Mouse (Mus musculus) G1E-ER4 (cell line): Measurements from ENCODE around the gene Phospho1. TPM values are rescaled to one million over a fixed set of nuclear protein-coding genes. Genes with fewer than 3 reads are reported as not detected.

Experiments
- GATA1 ChIP-seq: IDR thresholded peaks from one replicate; pipeline ENCODE4 v1.8.0; 2012; ENCODE audit warnings: low read length, inconsistent platforms
- polyA plus RNA-seq: library from polyadenylated mRNA; stranded (reverse); fragments of >175 nt; gene quantifications from 2 replicates; pipeline ENCODE4 v1.2.3, GENCODE M21; 2012

Phospho1 gene
- polyA plus RNA-seq, 1 experiment = 284 TPM

DNA sequence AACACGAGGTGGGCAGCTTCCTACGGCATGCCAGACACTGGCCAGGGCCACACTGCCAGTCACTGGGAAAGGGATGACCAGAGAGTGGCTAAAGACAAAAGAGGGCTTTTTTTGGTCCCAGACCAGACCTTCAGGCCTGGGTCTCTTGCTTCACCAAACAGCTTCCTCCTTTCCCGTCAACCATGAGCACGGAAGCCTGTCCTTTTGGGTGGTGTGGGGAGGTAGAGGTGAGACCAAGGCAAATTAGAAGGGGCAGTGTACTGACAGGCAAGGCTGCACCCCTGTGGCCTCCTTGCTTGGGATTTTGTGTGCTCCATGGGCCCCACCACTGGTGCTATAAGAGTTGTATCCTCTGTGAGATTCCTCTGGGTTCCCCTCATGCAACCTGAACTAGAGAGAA lies 14.3 kb downstream of the Phospho1 start:
- TF ChIP-seq GATA1 = no peak

DNA sequence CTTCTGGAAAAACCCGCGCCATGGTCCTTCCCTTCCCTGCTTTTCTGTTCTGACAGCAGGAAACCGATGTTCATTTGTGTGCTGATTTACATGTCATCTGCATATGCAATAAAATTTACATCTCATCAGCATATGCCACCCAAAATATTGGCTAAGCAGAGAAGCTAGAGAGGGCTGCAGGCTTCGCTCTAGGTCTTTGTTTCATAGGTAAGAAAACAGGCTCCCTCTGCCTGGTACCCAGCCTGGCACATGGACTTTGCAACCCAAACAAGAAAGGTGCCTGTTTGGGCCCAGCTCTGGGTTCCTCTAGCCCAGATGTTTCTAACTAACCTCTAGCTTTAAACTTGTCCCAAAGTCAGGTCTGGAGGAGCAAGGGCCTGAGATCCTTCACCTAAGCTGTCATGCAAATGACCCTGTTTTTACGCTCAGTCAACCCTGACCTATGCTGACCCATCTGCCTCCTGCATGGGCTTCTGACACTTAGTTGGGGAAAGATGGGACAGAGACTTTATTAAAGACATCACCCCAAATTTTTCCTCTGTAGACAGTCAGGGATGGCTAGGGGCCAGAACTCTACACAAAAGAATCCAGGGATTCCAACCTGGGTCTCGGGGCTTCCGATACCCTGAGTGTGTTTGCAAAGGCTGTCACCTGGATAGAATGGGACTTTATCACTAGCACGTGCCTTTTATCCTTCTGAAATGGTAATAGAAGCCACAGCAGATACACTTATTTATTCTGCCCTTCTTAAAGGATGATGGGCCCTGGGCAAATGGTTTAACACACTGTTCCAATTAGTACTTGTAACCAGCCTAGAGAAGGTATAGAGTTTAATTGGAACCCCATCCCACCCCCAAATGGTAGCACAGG lies 14.9 kb downstream of the Phospho1 start:
- no peak for TF ChIP-seq GATA1

GRCm38 (mm10) chr11:95840694-95841497 lies 16.6 kb downstream of the Phospho1 start:
- no peak for TF ChIP-seq GATA1

- no peak for TF ChIP-seq GATA1
Measured at GRCm38 (mm10) chr11:95841498-95841830, 17.2 kb downstream of the Phospho1 start.

DNA sequence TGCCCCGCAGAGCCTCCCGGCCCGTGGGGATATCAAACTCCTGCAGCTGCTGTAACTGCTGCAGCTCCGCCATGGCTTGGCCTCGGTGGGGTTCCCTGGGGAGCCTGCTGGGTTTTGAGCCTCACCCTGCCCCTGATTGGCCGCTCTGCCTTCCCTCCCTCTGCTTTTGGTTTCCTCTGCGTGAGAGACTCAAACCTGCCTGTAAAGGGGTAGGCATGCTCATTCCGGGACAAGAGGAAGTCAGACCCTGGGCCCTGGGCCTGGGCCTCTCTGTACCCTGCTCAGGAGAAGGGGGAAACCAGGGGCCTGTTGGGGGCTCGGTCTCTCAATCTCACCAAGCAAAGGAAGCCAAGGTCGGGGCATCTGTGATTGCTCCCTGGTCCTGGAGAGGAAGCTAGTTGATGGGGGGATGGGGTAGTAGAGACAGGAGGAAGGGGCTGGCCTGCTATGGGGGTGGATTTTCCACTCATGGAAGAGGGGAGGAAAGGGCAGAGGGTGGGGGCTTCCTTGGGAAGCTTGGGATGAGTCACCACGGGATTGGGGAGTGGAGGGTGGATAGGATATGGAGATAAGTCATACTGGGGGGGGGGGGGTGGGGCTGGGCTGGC lies 17.9 kb downstream of the Phospho1 start, which contains the start of gene Abi3:
Gene Abi3, minus strand, starts transcription at position 403 of the 608 bp plus-strand sequence.
- TF ChIP-seq GATA1 = no peak

GRCm38 (mm10) chr11:95842953-95843352 lies 18.7 kb downstream of the Phospho1 start:
- no peak for TF ChIP-seq GATA1

GRCm38 (mm10) chr11:95843421-95843950 lies 19.2 kb downstream of the Phospho1 start:
- TF ChIP-seq GATA1 = no peak

- TF ChIP-seq GATA1 = no peak
Measured at GRCm38 (mm10) chr11:95844935-95845334, 20.6 kb downstream of the Phospho1 start.

DNA sequence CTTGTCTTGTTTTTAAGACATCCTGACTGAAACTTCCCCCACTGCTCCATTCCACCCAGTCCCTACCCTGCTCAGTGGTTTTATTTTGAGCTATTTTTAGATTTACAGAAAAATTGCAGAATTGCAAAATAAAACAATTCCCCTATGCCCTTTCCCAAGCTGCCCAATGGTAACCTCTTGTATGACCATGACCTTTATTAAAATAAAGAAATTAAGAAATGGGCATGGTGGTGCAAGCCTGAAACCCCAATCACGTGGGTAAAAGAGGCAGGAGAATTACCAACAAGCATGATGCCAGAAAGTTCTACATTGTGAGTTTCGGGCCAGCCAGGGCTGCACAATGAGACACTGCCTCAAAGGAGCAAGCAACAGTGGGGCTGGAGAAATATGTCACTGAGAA lies 26.6 kb downstream of the Phospho1 start:
- TF ChIP-seq GATA1 = no peak

DNA sequence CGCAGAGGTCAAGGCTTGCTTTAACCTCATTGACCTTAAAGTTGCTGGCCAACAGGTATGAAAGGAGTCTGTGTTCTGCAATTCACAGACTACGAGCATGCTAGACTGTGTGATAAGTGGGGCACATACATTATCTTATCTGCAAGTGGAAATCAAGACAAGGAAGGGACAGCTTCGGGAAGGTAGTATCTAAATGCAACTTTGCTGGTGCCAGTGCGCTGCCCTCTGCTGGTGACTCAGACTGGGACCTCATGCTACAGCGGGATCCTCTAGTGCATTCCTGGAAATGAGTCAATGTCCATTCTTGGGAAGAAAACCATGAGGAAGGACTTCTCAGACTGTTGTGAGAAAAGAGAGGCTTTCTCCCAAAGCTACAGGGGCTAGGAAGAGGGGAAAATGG lies 29.4 kb downstream of the Phospho1 start:
- TF ChIP-seq GATA1 = no peak

GRCm38 (mm10) chr11:95857306-95857705 lies 33.0 kb downstream of the Phospho1 start:
- TF ChIP-seq GATA1 = no peak

DNA sequence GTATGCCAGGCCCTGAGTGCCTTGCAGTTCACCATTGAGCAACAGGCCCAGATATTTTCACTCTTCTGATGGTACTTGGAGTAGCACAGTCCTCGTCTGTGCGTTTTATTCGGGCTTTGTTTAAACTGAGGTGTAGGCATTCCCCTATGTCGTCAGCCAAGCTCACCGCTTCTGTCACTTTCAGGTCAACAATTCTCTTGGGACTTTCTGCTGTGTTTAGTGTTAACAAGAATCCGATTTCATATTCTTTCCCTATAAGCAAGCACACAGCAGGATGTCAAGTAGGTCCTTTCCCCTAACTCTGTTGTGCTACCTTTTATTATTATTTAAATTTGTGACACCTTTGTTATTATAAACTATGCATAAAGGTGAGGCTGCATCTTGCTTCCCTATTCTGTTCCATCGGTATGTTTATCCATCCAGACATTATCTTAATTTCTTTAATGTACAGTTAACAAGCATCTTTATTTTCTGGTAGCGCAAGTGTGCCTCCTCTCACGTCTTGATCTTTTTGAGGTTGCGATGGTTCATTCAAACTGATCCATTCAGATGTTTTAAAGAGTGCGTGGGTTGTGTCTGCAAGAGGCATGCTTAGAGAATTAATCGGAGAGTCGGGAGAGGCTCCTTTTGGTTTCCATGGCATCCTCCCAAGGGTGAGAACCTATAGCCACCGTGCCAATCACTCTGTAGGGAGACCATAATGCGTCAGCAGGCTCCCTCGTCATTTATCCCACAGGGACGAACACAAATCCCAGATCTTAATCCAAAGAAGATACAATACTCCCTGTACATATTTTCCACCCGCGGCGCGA lies 33.6 kb downstream of the Phospho1 start:
- no peak for TF ChIP-seq GATA1

DNA sequence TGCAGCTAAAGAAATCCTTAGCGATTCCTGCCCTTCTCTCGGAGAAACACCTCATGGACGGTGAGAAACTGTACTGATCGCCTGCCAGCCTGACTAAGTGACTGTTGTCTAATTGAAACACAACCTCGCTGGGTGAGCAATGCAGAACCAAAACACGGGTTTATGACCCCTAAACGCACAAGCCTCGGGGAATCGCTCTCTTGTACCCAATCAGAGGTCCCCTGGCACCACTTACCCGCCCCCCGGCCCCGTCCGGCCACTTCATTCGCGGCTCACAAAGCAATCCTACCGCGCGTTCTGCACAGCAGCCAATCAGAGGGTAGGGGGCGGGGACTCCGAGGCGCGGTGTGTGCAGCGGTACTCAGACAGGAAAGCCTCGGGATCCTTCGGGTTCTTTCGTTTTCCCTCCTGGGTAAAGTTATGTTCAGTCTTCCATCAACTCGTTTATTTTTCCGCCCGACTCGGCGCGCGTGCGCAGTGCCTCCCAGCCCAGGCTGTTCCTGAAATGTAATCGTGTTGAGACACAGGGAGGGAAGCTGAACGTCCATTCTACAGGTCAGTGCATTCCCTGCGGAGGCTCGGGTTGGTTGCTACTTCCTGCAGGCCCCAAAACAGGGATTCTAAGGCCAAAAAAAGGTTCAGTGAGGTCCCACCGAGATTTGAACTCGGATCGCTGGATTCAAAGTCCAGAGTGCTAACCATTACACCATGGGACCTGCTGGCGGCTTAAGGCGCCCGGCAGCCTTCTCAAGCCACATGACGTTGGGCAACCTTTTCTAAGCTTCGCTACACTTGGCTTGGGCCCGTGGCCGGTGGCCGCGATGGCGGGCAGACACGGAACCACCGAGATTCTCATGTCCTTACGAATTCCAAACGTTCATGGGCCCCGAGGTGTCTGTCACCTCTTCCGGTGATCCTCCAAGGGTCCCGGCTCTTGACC lies 34.5 kb downstream of the Phospho1 start:
- no peak for TF ChIP-seq GATA1

DNA sequence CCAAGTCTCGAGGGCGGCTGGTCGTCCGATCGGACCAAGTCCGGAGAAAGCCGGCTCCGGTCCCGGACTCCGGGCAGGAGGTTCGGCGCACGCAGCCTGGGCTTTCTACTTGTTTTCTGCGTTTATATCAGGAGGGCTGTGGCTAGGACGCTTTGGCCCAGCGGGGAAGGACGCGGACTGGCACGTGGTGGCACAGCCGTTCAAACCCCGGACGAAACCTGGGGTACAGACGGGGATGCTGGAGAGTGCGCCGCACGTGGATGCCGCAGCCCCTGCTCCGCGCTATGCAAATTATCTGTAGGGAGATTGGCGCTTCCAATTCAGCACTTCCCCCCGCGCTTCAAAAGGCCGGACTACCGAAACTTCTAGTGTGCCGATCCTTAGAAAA lies 35.2 kb downstream of the Phospho1 start:
- TF ChIP-seq GATA1 = no peak
